ENCODE assay signal across 11 mouse cellular contexts in genomic region chr6:125529479-125529878, GRCm38 (mm10). TPM values are rescaled to one million over a fixed set of nuclear protein-coding genes. Genes with fewer than 3 reads are reported as not detected.
DNase-seq lines count a peak whose midpoint lies in the region; TF ChIP-seq lines count a peak whose summit lies in the region.
"Had no signal": no experiment of that assay in that cellular context is flagged by ENCODE, and none has a peak within 500 bp of the region (broad histone marks: within the 10 kb centered on the region; RNA-seq: fewer than 3 reads in every experiment).

No protein-coding gene starts in this region.

- TF ChIP-seq EP300 in heart, adult 2 months (IDR thresholded peaks at IDR 0.05; ENCODE audit: insufficient read depth, low read depth, low read length): peak; percentile 64

- H3K27me3 ChIP-seq in heart, embryonic 10.5 days (ENCODE audit: insufficient read depth, poor library complexity, severe bottlenecking): no peaks in the 10 kb centered on the region
- no peaks in the 10 kb centered on the region for H3K27me3 ChIP-seq in heart, adult 2 months (ENCODE audit: control insufficient read depth, insufficient read depth, low read length)
- H3K27me3 ChIP-seq: neural tube, embryonic 13.5 days had no signal

- WGBS in heart, embryonic 10.5 days: 64% methylated on average over 5 of the region's 5 CpGs
- 50% methylated on average over 5 of the region's 5 CpGs for WGBS in heart, adult 2 months

- H3K4me1 ChIP-seq in heart, embryonic 10.5 days: 0 out of 2 replicates have a peak, but pooled peaks cover 3% of the 10 kb centered on the region
- H3K4me1 ChIP-seq in heart, adult 2 months (ENCODE audit: control insufficient read depth, insufficient read depth, low read length): peaks cover 19% of the 10 kb centered on the region
- H3K4me1 ChIP-seq: neural tube, embryonic 13.5 days had no signal

- H3K36me3 ChIP-seq in heart, embryonic 10.5 days: no peaks in the 10 kb centered on the region
- no peaks in the 10 kb centered on the region for H3K36me3 ChIP-seq in heart, adult 2 months (ENCODE audit: control insufficient read depth, insufficient read depth, low read length)
- H3K36me3 ChIP-seq: neural tube, embryonic 13.5 days had no signal

- peak; percentile 68 for TF ChIP-seq CTCF in heart, adult 2 months (IDR thresholded peaks at IDR 0.05)

- TF ChIP-seq POLR2A in heart, adult 2 months (IDR thresholded peaks at IDR 0.05; ENCODE audit: insufficient read depth, low read depth, low read length): 0 out of 2 replicates have a peak, but pooled peaks have one; percentile 39

- H3K9me3 ChIP-seq in heart, embryonic 10.5 days: no peaks in the 10 kb centered on the region
- H3K9me3 ChIP-seq: neural tube, embryonic 13.5 days had no signal

- H3K9ac ChIP-seq in heart, adult 2 months (ENCODE audit: low read depth, low read length): no peak overlapping the region
- H3K9ac ChIP-seq: neural tube, embryonic 13.5 days had no signal

- DNase-seq in heart, adult 11 months: peak; percentile 99
- DNase-seq in heart, embryonic 10.5 days (ENCODE audit: low spot score): no peak
- DNase-seq in heart, adult 2 months: peak; percentile 67 to 75
- peak; percentile 45 for DNase-seq in kidney, adult 9 months
- peak; percentile 78 for DNase-seq in lung, postnatal 36 days
- DNase-seq in cerebellum, postnatal 4 days (ENCODE audit: low spot score in 2 of 2): no peak
- DNase-seq in ovary, postnatal 14 days (ENCODE audit: low spot score): no peak
- no peak for DNase-seq in thymus, postnatal 4 days
- DNase-seq: embryo, embryonic 11 days had no signal

- H3K79me2 ChIP-seq in heart, adult 2 months (replicated peaks; ENCODE audit: control insufficient read depth, insufficient read depth, low read length): no peaks in the 10 kb centered on the region

- intact Hi-C loops in heart, adult 2 months (cut with DNase I): loop anchor here (1.0 to 2.0 kb wide), 2 partner anchors 71 to 111 kb away; no protein-coding TSS in a partner anchor

- H3K4me3 ChIP-seq in heart, embryonic 10.5 days: no peak overlapping the region
- H3K4me3 ChIP-seq in heart, adult 2 months: no peak overlapping the region
- H3K4me3 ChIP-seq: neural tube, embryonic 13.5 days had no signal

- H3K27ac ChIP-seq in heart, embryonic 10.5 days: no peak overlapping the region
- H3K27ac ChIP-seq in heart, adult 2 months: peak overlapping the region; percentile 57
- H3K27ac ChIP-seq: neural tube, embryonic 13.5 days had no signal

RNA-seq across cellular contexts. Expression of gene Vwf, which starts 17.1 kb away (rescaled TPM):
- 22.1 and 26.0 TPM in 2 replicates for polyA plus RNA-seq in heart, embryonic 10.5 days (2016; fragmentation: Nextera tagmentation; extraction: Ambion mirVana)
- 10 to 100 TPM; 95.9 to 99.8 TPM for total RNA-seq in heart, adult 2 months (2021)
- 95.8 and 116 TPM in 2 replicates for polyA plus RNA-seq in heart, adult 2 months (2012; rRNA removed)
- polyA plus RNA-seq: CD4-positive, CD25-positive, alpha-beta regulatory T cell, adult 4 months had no signal

RNA-seq across cellular contexts. Expression of gene Cd9, which starts 34.9 kb away (rescaled TPM):
- 70.2 and 73.2 TPM in 2 replicates for polyA plus RNA-seq in heart, embryonic 10.5 days (2016; fragmentation: Nextera tagmentation; extraction: Ambion mirVana)
- 10 to 100 TPM; 51.6 to 67.2 TPM for total RNA-seq in heart, adult 2 months (2021)
- 97.7 and 108 TPM in 2 replicates for polyA plus RNA-seq in heart, adult 2 months (2012; rRNA removed)

Comparison
In these comparisons a context has a peak if more than half of its experiments do, and no peak if none do; other contexts are left out.
1. DNase-seq: peak in heart, adult 11 months (single experiment), heart, adult 2 months (2 of 2), kidney, adult 9 months (single experiment) and lung, postnatal 36 days (single experiment); none in heart, embryonic 10.5 days (single experiment), cerebellum, postnatal 4 days (0 of 2), ovary, postnatal 14 days (single experiment) and thymus, postnatal 4 days (single experiment).